Mouse (Mus musculus) thymus, adult 2 months (tissue): Measurements from ENCODE around the gene Fam198a. TPM values are rescaled to one million over a fixed set of nuclear protein-coding genes. Genes with fewer than 3 reads are reported as not detected.
A peak's percentile ranks its signal among the peaks of the same experiment; 100 is the strongest.

Experiments used
- DNase-seq: peaks from one replicate; pipeline ENCODE4 v3.0.0; 2021
- H3K27ac ChIP-seq: fragments of 200-500 bp; 2 replicates; pipeline ENCODE4 v1.5.1; 2012; ENCODE audit warnings: low read length, control low read depth; ENCODE audit not compliant: control insufficient read depth, insufficient read depth
- H3K27me3 ChIP-seq: fragments of 200-500 bp; 2 replicates; pipeline ENCODE4 v1.6.1; 2012; ENCODE audit warnings: mild to moderate bottlenecking, low read length, moderate library complexity, mixed read lengths; ENCODE audit not compliant: control insufficient read depth, insufficient read depth
- H3K36me3 ChIP-seq: fragments of 200-500 bp; 2 replicates; pipeline ENCODE4 v1.6.1; 2012; ENCODE audit warnings: mild to moderate bottlenecking, low read length, moderate library complexity; ENCODE audit not compliant: control insufficient read depth, insufficient read depth
- H3K4me1 ChIP-seq: fragments of 200-500 bp; replicated peaks from 2 replicates; pipeline ENCODE4 v1.6.1; 2012; ENCODE audit warnings: low read length; ENCODE audit not compliant: control insufficient read depth, insufficient read depth
- H3K4me3 ChIP-seq: fragments of 200-500 bp; 2 replicates; pipeline ENCODE4 v1.5.1; 2012; ENCODE audit warnings: mild to moderate bottlenecking, low read length, control low read depth, moderate library complexity; ENCODE audit not compliant: control insufficient read depth, insufficient read depth
- CTCF ChIP-seq: fragments of 200-500 bp; IDR thresholded peaks from 2 replicates; pipeline ENCODE4 v1.5.1; 2012; ENCODE audit warnings: mild to moderate bottlenecking, control low read depth, low read length, moderate library complexity, borderline replicate concordance; ENCODE audit not compliant: control insufficient read depth, poor library complexity, insufficient read depth; ENCODE audit errors: extremely low read depth
- POLR2A ChIP-seq: fragments of 200-500 bp; IDR thresholded peaks from 2 replicates; pipeline ENCODE4 v1.6.1; 2012; ENCODE audit warnings: mild to moderate bottlenecking, low read length, control low read depth, moderate library complexity; ENCODE audit not compliant: control insufficient read depth, poor library complexity, insufficient read depth; ENCODE audit errors: extremely low read depth
- WGBS: fragments of 180-500 bp; shearing (Covaris S2); methylation state at CpG from one replicate; pipeline ENCODE4 v1.1.7; 2018; 5-methylcytosine and 5-hydroxymethylcytosine counted together
- polyA plus RNA-seq: library from polyadenylated mRNA; depleted of rRNA; stranded (reverse); fragments of >200 nt; gene quantifications from 2 replicates; pipeline ENCODE4 v1.2.3, GENCODE M21; 2012

Fam198a gene
- polyA plus RNA-seq, 1 experiment: 0.69 TPM

- Histone ChIP-seq H3K36me3 (no peaks in the 10 kb centered on the region), H3K4me3 (no peak overlapping the region), H3K27me3 (no peaks in the 10 kb centered on the region), H3K4me1 (peaks cover 14% of the 10 kb centered on the region), H3K27ac (no peak overlapping the region)
- TF ChIP-seq POLR2A (no peak), CTCF (no peak)
- WGBS: 86% methylated on average over 4 of the region's 4 CpGs
- no peak for DNase-seq
Measured at GRCm38 (mm10) chr9:121934856-121935255, 15.9 kb upstream of the Fam198a start.

DNA sequence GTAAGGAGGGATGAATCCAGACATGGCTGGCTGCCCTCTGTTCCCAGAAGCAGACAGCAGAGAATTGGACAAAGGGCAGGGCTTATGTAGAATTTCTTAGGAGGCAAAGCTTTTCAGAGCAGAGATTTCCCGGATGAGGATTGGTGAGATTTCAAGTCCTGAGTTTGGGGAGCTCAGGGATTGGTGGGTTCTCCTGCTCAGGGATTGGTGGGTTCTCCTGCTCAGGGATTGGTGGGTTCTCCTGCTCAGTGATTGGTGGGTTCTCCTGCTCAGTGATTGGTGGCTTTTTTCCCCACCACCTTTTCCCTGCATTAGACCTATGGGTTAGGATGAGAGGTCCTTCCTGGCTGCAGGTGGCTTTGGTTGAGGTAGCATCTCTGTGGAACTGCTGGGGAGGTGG lies 13.8 kb upstream of the Fam198a start:
- DNase-seq: no peak
- Histone ChIP-seq H3K4me1 (peaks cover 14% of the 10 kb centered on the region), H3K27ac (no peak overlapping the region), H3K36me3 (no peaks in the 10 kb centered on the region), H3K27me3 (no peaks in the 10 kb centered on the region), H3K4me3 (no peak overlapping the region)
- WGBS: 86% methylated on average over 1 of the region's 1 CpGs
- TF ChIP-seq CTCF (no peak), POLR2A (no peak)

- WGBS: 19% methylated on average over 6 of the region's 6 CpGs
- Histone ChIP-seq H3K4me3 (peak overlapping the region; percentile 40; the same call in 1 of the 2 replicates), H3K36me3 (no peaks in the 10 kb centered on the region), H3K4me1 (peaks cover 14% of the 10 kb centered on the region), H3K27me3 (no peaks in the 10 kb centered on the region), H3K27ac (peak overlapping the region; percentile 38; the same call in 1 of the 2 replicates)
- TF ChIP-seq POLR2A (no peak), CTCF (no peak)
- DNase-seq: peak; percentile 44
Measured at GRCm38 (mm10) chr9:121937451-121937864, 13.3 kb upstream of the Fam198a start.

DNA sequence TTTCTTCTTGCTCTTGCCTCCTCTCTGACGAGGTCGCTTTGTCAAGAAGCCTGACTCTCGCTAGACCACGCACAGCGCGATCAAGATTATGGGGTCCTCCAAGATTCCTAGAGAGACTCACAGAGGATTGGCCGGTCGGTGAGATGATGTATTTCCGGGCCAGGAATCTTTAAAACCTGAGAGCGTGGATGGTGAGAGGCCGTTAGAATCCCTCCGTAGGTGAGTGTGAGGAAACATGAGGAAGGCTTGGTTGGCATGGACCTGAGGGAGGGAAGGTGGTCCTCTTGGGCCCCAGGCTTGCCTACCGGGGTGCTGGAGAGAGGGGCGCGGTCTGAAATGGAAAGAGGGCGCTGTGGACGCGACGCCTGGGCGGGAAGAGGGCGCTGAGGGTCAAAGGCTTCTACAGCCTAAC lies 12.8 kb upstream of the Fam198a start:
- 63% methylated on average over 21 of the region's 21 CpGs for WGBS
- no peaks in the 10 kb centered on the region for H3K27me3 ChIP-seq
- H3K4me3 ChIP-seq: peak overlapping the region; percentile 40
- H3K27ac ChIP-seq: peak overlapping the region; percentile 38; the same call in 1 of the 2 replicates
- no peak for DNase-seq
- no peak for TF ChIP-seq POLR2A
- TF ChIP-seq CTCF: no peak
- H3K36me3 ChIP-seq: no peaks in the 10 kb centered on the region
- H3K4me1 ChIP-seq: peaks cover 14% of the 10 kb centered on the region

- H3K27me3 ChIP-seq: no peaks in the 10 kb centered on the region
- H3K4me1 ChIP-seq: peaks cover 4% of the 10 kb centered on the region
- no peak for TF ChIP-seq CTCF
- no peak for TF ChIP-seq POLR2A
- no peaks in the 10 kb centered on the region for H3K36me3 ChIP-seq
- no peak overlapping the region for H3K4me3 ChIP-seq
- H3K27ac ChIP-seq: no peak overlapping the region
- DNase-seq: no peak
- WGBS: 15% methylated on average over 3 of the region's 3 CpGs
Measured at GRCm38 (mm10) chr9:121943005-121943404, 7.8 kb upstream of the Fam198a start.

DNA sequence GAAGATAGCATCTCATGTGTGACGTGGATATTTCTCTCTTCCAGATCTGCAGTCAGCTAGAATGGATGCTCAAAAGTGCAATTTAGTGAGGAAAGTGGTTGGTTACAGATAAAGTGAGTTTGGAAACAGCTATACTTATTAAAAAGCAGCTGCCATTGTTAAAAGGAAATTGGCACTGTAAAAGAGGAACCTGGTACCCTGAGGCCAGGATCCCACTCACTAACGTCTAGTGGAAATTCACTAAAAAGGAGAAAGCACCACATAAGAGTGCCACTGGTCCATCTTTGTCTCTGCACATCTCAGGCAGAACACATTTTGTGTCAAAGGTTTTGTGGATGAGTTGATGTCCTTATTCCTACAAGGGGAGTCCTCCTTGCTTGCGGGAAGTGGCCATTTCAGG lies 7.2 kb upstream of the Fam198a start:
- H3K36me3 ChIP-seq: no peaks in the 10 kb centered on the region
- H3K27me3 ChIP-seq: no peaks in the 10 kb centered on the region
- H3K4me1 ChIP-seq: no peaks in the 10 kb centered on the region
- TF ChIP-seq CTCF (no peak), POLR2A (no peak)
- 80% methylated on average over 3 of the region's 3 CpGs for WGBS
- no peak overlapping the region for H3K4me3 ChIP-seq
- no peak overlapping the region for H3K27ac ChIP-seq
- no peak for DNase-seq

GRCm38 (mm10) chr9:121947784-121948183 lies 3.0 kb upstream of the Fam198a start:
- no peaks in the 10 kb centered on the region for H3K36me3 ChIP-seq
- no peak overlapping the region for H3K4me3 ChIP-seq
- no peaks in the 10 kb centered on the region for H3K27me3 ChIP-seq
- H3K4me1 ChIP-seq: peaks cover 3% of the 10 kb centered on the region; the same call in 1 of the 2 replicates
- DNase-seq: peak; percentile 19
- TF ChIP-seq CTCF: no peak
- TF ChIP-seq POLR2A: no peak
- H3K27ac ChIP-seq: no peak overlapping the region
- WGBS: 10% methylated on average over 4 of the region's 4 CpGs

- H3K27me3 ChIP-seq: no peaks in the 10 kb centered on the region
- 89% methylated on average over 4 of the region's 4 CpGs for WGBS
- no peak overlapping the region for H3K4me3 ChIP-seq
- H3K36me3 ChIP-seq: no peaks in the 10 kb centered on the region
- DNase-seq: no peak
- TF ChIP-seq CTCF (no peak), POLR2A (no peak)
- H3K27ac ChIP-seq: no peak overlapping the region
- peaks cover 3% of the 10 kb centered on the region; the same call in 1 of the 2 replicates for H3K4me1 ChIP-seq
Measured at GRCm38 (mm10) chr9:121948431-121948830, 2.4 kb upstream of the Fam198a start.
